Mouse (Mus musculus) bone marrow, adult 2 months (tissue): ENCODE measurements at regions not wholly inside any gene's neighbourhood (a gene's known extent, or its start where the extent isn't known, plus 50 kb on each side); places are given as distances from the start of the nearest gene placed in this dataset.

Experiments used
- CTCF ChIP-seq: fragments of 200-500 bp; IDR thresholded peaks from 2 replicates; pipeline ENCODE4 v1.5.1; 2011; ENCODE audit warnings: low read length, control low read depth; ENCODE audit not compliant: control insufficient read depth, insufficient read depth
- POLR2A ChIP-seq: fragments of 200-500 bp; IDR thresholded peaks from 2 replicates; pipeline ENCODE4 v1.6.1; 2011; ENCODE audit warnings: low read depth, mild to moderate bottlenecking, control low read depth, low read length, borderline replicate concordance; ENCODE audit not compliant: control insufficient read depth

DNA sequence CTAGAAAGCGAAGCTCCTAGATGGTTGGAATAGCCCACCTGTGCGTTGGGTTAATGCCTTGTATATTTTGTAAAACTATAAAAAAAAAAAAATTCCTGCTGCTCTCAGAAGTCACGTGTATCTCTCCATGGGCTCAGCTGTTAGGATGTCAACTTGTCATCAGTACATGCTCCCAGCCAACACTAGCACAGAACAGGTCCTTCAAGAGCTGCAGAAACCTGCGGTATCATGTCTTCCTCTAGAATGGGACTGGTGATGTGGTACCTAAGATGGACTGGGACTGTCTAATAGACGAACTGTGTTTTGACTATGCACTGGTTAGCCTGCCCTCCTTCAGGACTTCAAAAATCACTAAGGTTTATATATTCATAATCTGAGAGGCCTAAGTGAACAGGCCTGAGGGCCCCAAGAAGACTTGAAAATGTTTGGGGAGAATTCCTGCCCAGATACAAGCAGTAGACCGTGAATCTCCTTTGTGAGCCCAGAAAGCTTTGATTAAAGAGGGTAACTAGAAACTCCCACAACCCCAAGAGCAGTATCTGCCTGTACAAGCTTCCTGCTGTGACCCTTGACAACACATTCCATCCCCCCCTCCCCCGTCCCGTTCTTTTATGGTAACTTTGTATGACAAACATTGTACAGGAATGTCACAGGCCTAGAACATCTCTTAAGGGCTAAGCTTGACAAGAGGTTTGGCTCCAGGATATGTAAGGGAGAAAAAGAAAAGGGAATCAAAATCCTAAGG lies 152.1 kb downstream of the Sox4 start:
- TF ChIP-seq POLR2A (no peak), CTCF (no peak)
